Mouse (Mus musculus) kidney, postnatal 10 days (tissue): ENCODE data around the gene Sacm1l.

Experiments
- DNase-seq: peaks from one replicate; pipeline ENCODE4 v3.0.0; 2021; ENCODE audit warnings: mixed read lengths

Gene Sacm1l

DNA sequence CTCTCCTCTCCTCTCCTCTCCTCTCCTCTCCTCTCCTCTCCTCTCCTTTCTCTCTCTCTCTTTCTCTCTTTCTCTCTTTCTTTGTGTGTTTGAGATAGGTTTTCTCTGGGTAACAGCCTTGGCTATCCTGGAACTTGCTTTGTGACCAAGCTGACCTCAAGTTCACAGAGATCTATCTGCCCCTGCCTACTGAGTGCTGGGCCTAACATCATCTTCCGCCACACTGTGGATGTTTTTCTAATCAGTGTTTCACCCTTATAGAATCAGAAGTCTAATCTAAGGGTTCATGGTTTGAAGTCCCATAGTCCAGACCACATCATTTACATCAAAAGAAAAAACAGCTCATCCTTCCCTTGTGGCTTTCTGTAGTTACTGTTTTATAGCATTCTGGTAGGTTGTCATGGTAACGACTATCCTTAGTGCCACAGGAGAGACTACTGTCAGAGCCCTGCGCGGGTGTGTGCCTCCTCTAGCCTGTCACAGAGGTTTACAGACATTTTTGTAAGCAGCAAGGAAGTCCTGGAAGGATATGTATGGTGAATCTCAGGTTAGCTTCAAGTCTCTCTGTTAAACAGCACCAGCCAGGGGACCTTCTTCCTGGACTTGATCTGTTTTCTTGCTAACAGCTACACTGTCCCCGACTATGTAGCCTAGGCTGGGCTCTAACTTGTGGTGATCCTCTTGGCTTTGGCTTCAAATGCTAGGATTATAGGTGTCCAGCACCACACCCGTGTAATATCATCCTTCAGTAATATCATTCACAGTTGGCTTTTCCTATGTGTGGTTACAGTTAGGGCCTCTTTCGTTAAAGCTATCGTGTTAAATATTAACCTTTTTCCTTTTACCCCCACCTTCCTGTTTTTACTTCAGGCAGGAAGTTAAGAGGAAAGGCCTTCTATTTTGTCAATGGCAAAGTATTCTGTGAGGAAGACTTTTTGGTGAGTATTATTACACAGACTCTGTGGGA lies 19.6 kb upstream of the Sacm1l start:
- DNase-seq = no peak

DNA sequence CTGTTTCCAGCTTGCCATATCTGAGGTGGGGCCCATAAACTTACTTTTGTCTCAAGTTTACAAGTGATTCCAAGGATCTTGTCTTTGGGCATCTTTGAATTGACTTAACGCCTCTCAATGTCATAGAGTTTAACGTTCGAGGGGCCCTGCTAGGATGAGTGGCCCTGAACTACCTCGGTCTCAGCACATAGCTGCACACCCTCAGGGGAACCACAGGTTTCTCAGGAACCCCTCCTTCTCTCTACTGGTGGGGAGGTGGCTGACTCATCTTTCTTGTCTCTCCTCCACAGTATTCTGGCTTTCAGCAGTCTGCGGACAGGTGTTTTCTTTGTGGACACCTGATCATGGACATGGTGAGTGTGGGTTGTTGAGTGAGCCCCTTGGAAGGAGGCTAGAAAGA lies 18.6 kb upstream of the Sacm1l start:
- DNase-seq = no peak

DNA sequence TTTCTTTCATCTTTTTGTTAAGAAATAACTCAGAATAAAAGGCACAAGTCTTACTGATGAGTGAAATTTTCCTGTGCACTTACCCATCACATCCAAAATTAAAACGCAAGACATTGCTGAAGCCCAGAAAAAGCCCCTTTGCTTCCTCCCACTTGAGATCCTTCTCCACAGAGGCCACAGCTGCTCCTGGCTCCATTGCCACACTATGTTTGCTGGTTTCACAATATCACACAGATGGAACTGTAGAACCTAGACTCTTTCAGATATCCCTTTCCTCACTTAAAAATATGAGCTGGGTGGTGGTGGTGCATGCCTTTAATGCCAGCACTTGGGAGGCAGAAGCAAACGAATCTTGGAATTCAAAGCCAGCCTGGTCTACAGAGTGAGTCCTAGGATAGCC lies 17.1 kb upstream of the Sacm1l start:
- no peak for DNase-seq

DNA sequence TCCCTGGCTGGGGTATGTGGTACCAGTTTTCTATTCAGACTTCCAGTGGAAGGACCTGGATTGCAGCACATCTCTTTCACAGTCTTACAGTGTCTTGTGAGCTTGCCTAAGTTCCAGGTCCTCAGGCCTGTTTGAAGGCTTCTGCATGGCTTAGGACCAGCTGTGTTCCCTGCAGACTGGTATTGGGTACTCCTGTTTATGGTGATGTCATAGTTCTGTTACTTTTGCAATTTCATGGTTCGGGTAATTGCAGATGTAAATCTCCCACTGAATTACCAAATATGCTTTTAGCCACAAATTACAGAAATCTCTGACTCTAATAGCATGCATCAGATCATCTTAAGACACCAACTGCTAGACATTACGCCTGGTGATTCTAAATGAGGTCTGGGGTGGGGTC lies 14.5 kb upstream of the Sacm1l start:
- no peak for DNase-seq

DNA sequence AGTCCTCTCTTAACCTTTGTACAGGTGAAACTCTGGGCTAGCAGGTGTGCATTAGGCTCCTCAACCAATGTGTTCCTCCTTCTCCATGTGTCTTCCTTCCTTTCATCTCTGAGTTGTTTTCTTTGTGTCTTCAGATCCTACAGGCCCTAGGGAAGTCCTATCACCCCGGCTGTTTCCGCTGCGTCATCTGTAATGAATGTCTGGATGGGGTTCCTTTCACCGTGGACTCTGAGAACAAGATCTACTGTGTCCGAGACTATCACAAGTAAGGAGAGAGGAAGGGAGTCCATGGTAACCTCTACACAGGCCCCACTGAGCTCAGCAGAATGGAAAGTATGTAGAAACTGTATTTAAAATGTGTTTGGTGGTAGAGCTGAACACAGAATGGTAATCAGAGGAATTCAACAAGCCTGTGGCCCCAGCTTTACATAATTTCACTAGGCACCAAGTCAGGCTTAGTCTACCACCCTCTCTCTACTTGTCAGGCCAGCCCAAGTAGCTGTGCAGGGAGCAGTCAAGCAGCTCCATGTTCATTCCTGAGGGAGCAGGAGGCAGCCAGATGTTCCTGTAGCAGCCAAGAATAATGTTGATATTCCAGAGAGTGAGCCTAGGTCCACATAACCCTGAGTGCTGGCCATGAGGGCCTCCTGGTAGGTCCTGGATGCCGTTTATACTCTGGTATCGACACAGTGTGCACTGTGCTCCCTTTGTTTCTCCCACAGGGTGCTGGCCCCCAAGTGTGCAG lies 12.7 kb upstream of the Sacm1l start:
- DNase-seq = no peak

DNA sequence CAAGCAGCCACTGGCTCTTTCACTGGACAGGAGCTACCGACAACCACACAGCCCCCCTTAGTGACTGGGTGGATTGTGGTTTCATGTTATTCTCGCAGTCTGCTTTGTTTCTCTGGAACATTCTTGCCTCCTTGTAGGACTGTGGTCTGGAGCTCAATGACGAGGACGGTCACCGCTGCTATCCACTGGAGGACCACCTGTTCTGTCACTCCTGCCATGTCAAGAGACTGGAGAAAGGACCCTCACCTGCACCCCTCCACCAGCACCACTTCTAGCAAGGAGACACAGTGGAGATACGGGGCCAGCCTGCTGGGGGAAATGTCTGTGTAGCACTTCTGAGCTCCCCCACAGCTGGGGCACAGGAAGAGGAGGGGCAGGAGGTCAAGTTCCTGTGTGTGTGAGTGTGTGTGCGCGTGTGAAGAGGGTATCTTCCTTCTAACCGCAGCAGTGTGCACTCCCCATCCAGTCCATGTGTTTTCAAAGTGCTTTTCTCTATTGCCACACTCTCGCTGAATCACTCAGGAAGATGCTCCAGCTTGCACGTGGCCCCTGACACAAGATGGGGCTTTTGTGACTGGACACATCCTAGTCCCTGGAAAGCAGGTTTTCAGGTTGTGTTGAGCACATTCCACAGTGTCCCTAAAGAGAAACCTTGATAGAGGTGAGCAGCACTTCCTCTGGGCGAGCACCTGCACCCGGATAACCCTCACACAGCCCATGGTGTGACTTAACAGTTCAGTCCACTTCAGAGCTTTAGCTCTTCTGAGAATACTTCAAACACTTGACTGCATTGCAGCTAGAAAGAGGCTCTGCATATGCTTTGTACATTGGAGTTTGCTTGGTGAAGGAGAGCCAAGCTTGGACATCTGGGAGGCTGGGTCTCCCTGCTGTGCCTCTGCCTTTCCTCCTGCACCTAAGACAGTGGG lies 10.3 kb upstream of the Sacm1l start:
- DNase-seq = no peak

DNA sequence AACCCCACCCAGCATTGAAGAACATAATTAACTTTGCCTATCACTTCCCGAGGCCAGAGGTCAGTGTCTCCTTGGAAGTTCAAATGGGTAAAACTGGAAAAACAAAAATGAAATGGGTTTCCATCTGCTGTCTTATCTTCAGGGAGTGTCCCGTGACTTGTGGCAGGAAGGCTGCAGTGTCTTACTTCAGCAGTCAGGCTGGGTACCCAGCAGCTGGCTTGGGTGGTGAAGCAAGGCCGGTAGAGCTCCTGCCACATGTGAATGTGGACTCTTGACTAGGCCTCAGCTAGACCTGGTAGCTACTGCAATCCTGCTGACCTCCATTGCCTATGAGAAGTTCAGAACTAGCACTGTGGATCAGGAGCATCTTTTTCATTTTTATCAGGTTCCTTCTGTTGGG lies 8.8 kb upstream of the Sacm1l start:
- no peak for DNase-seq

DNA sequence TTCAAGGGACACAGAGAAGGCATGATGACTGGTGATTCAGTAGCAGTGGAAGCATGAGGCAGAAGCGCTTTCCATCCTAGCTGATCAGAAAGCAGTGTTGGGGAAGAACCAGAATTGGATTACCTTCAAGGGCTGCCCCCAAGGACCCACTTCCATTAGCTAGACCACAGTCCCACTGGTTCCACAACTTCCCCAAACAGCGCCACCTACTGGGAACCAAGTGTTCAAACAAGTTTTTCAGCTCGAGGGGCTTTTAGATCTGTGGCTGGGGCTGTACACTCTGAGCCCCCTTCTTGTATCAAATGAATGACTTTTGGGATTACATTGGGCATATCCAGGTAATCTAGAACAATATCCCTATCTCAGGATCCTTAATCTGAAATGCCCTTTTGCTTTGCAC lies 5.9 kb upstream of the Sacm1l start:
- DNase-seq = peak; percentile 60

DNA sequence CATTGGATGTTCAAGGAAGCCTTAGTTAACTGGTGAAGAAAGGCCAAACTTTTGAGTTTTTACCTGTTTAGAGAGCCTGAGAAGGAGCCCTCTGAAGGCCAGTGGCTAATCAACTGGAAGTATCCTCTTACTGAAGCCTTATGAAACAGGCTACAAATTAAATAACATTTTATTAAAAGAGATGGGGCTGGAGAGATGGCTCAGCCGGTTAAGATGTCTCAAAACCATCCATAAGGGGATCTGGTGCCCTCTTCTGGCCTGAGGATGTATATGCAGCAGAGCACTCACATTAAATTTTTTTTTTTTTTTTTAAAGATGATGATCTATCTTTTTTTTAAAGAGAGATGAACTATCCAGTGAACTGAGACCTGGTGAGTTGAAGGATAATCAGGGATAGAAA lies 4.5 kb upstream of the Sacm1l start:
- peak; percentile 84 for DNase-seq

DNA sequence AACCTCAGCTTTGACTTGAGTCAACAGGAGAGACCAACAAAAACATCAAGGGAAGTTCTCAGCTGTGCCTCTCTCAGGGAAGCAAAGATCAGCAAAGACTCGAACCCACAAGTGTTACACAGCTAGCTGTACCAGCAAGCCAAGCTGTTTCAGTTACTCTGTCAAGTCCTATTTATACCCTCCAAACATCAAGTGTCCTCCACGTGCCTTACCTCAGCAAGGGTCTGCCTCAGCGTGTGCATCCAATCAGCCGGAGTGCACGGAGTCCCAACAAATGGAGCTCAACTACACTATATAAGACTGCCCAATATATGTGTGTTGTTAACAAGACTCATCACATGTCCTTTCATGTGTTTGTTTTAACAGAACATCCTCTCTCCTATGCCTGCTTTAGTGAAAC lies 3.1 kb upstream of the Sacm1l start:
- DNase-seq = no peak

DNA sequence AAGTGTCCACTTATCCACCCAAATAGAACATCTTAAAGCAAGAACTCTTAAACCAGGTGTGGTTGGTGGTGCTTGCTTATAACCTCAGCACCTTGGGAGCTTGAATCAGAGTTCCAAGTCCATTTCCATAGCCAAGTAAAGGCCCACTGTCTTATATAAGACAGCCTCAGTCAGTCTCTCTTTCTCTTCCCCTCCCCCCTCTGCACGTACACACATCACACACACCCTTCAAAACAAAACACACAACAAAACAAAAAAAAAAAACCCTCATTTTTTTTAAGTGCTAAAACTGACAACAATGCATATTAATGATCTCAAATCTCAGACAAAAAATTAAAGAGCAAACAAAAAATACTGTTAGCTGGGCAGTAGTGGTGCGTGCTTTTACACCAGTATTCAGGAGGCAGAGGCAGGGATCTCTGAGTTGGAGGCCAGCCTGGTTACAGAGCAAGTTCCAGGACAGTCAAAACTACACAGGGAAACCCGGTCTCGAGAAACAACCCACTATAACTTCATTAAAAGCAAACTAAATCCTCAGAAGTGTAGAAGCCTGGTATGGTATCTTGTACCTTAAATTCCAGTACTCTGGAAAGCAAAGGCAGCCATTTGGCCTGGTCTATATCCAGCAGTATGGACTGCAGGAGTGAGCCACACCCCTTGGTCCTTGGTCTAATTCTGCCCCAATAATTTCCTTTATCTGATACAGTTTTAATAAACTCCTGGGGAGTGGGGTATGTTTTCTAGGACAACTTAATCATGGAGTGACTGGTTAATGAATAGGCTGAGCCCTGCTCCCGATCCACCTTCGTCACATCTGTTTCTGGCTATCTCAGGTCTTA lies 1.3 kb upstream of the Sacm1l start:
- no peak for DNase-seq

DNA sequence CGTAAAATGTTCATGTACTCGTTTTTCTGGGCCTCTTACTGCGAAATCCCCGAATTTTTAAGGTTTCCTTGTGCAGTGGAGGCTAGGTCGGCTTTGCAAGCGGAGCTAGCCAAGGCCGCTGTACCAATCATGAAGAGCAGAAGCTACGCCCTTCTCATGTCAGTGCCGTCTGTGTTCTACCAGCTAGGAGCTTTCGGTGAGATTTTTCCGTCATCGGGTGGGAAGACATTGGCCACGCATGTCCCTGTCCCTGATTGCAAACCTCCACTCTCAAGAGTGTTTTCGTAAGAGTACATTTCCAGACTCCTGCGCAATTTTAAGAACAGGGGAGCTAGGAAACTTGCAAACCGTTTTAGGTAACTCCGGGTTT lies 648 bp upstream of the Sacm1l start:
- peak; percentile 56 for DNase-seq

DNA sequence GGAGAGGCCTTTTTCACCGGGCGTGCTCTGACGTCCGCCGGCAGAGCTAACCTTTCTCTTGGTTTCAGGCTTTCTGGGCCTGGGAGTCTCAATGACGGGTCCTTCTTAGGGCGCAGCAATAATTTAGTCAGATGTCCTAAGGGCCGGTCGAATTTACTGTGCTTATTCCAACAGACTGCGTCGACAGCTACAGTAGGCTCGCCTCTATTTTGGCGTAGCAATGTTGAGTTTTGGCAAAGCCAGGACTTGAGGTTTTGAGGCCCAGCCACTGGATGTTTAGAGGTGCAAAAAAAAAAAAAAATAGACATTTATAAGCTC lies 558 bp downstream of the Sacm1l start:
- no peak for DNase-seq

DNA sequence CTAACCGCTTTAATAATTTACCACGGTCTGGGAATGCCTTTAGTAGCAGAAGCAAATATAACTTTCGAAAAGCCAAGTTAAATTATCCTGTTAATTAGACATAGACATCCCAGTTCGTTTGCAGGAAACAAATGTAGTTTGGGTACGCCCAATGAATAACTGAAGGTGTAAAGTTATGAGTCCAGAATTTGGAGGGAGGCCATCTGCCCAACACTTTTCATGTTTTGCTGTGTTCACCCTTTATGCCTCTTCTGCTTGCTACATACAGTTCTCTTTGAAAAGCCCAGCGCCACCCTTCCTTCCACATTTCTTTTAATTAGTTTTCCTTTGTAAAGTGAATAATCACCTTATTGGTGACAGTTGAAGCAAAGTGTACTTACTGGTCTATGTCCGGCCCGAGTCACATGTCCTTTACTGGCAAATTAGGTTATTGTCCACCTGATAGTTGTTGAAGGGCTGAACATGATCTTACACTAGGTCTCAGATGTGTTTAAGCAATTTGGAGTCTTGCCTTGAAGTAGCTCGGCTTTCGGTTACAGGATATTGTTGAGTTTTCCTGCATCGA lies 1.1 kb downstream of the Sacm1l start:
- no peak for DNase-seq

DNA sequence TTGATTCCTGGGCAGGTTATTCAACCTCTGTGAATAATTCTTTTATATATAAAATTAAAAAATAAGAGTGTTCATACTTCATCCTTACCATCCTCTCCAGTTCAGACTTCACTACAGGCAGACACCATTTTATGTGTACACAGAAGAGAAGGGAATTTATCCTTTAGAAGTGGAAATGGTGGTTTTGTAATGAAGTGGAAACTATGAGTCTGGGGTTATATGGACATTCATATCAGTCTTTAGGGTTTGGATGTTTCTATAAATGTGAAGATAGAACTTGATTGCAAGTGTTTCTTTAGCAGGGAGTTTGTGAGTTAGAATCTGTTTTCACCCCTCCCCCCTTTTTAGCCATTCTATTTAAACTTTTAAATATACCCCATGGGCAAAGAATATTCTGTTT lies 1.7 kb downstream of the Sacm1l start:
- DNase-seq = no peak

DNA sequence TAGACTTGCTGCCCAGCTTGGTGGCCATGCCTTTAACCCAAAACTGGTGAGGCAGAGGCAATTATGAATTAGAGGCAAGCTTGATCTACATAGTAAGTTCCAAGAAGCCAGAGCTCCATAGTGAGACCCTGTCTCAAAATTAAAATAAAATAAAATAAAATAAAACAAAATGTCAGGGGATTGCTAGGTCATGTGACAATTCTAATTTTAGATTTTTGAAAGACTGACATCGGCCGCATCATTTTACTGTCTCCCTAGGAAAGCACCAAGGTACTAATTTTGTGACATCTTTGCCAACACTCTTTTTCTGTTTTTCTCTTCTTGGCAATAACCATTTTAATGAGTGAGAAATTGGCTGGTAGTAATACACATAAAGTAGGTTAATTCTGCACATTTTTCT lies 7.1 kb downstream of the Sacm1l start:
- DNase-seq = no peak

DNA sequence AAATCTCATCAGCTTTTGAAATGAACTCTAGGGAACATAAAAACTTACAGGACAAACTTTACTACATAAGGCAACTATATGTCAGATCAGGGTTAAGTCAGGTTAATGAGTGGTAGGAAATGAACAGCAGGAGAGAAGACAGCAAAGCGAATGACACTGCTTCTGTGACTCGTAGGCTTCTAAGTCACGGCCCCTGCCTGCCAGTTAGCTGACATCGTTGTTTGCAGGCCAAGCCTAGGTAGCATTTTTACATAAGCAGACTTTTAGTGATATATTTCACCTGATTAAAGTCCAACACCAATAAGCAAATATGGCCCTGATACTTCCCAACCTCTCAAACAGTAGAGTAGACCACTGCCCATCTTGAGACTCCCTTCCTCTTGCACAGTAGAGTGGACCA lies 8.6 kb downstream of the Sacm1l start:
- no peak for DNase-seq

DNA sequence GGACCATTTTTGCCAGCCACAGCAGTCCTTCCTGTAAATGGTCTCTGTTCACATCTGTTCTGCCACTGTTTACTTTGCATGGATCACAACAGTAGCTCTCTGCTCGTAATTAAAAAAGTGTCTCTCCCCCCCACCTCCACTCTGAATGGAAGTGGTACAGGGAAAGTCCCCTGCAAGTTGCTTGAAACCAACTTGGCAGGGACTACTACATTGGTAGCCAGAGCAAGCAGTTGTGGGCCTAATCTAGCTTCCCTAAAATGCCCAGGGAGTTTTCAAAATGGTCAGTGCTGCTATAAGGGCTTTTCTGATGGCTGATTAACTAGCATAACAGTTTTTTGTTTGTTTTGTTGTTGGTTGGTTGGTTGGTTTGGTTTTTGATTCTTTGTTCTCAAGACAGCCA lies 9.5 kb downstream of the Sacm1l start:
- DNase-seq = no peak

DNA sequence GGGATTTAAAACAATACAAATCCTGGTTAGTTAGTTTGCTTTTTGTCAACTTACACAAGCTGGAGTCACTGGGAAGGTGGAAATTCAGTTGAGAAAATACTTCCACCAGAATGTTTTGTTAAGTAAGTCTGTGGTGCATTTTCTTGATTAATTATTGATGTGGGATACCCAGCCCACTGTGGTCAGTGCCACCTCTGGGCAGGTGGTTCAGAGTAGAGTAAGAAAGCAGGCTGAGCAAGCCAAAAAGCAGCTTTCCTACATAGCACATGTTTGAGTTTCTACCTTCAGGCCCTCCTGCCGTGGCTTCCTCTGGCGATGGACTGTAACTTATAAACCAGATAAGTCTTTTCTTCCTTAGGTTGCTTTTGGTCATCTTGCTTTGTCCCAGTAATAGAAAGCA lies 10.3 kb downstream of the Sacm1l start:
- DNase-seq = no peak

DNA sequence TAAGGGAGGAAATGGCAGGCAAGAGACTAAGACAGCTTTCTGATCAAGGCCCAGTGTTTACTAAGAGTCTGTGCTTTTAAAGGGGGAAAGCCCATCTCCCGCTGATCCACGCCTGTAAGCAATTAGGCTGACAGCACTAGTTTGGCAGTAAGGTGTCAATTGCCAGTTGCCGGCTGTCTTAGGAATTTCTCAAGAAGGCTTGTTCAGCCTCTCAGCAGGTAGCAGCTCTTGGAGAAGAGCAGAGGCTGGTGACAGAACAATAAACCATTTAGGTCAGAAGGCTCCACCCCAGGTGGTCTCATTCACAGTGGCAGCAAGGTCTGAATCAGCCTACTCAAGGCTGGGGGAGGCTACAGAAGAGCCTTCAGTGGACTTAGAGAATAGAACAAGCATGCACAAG lies 25.0 kb downstream of the Sacm1l start:
- no peak for DNase-seq

DNA sequence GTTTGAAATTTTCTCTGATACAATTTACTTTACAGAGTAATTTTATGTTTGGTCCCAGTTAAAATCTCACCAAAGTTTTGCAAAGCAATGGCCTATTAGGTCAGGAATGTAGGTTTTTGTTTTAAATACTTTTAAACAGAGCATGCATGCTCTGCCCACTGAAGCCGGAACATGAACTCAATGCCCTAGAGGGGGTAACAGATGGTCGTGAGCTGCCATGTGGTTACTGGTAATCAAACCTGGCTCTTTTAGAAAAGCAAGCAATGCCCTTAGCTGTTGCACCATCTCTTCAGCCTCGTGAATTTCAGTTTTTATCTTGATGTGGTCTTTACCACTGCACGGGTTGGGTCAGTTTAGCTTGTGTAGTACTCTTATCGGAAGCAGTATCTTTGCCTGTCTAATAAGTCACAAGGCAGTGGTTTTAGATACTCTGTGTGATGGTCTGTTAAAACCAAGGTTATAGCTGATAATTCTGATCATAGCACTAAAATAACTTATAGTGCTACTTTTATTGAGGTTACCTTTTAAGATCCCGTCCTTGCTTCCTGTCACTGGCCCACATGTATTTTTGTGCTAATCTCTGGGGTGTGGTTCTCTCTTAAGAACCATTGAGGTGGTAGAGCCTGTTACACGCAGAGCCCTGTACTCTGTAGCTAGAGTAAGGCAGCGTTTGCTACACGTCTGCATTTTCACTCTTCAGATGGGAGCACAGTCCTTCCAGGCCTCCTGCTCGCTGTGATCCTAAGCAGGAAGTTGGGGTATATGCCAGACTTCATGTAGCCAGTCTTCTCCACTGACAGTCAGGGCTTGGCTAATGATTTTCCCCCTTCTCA lies 48.0 kb downstream of the Sacm1l start:
- no peak for DNase-seq
